22 mouse cellular contexts compared by ENCODE assay signal in genomic region chr3:75269978-75270377, GRCm38 (mm10). TPM values are rescaled to one million over a fixed set of nuclear protein-coding genes. Genes with fewer than 3 reads are reported as not detected.
"Had no signal": no experiment of that assay in that cellular context is flagged by ENCODE, and none has a peak within 500 bp of the region (broad histone marks: within the 10 kb centered on the region; RNA-seq: fewer than 3 reads in every experiment).

Gene Serpini2, minus strand, starts transcription at chr3:75270078.

- H3K27me3 ChIP-seq: neural tube, embryonic 12.5 days; neural tube, embryonic 13.5 days; neural tube, embryonic 15.5 days had no signal

- H3K9ac ChIP-seq: neural tube, embryonic 12.5 days; neural tube, embryonic 13.5 days; neural tube, embryonic 15.5 days had no signal

- H3K4me3 ChIP-seq: neural tube, embryonic 12.5 days; neural tube, embryonic 13.5 days; neural tube, embryonic 15.5 days had no signal

- H3K27ac ChIP-seq: neural tube, embryonic 12.5 days; neural tube, embryonic 13.5 days; neural tube, embryonic 15.5 days had no signal

- H3K36me3 ChIP-seq: neural tube, embryonic 12.5 days; neural tube, embryonic 13.5 days; neural tube, embryonic 15.5 days had no signal

- H3K9me3 ChIP-seq: neural tube, embryonic 12.5 days; neural tube, embryonic 13.5 days; neural tube, embryonic 15.5 days had no signal

- H3K4me2 ChIP-seq: neural tube, embryonic 12.5 days; neural tube, embryonic 13.5 days; neural tube, embryonic 15.5 days had no signal

- DNase-seq: retina, postnatal 1 day; right cerebral cortex, adult 18-20 months; right cerebral cortex, postnatal 14 days; right cerebral cortex, postnatal 25 days; right cerebral cortex, postnatal 4 days; spleen, adult 18-20 months; thymus, adult 18-20 months; thymus, adult 2 months; thymus, postnatal 14 days; thymus, postnatal 25 days; thymus, postnatal 36 days; thymus, postnatal 4 days had no signal

- H3K4me1 ChIP-seq: neural tube, embryonic 12.5 days; neural tube, embryonic 13.5 days; neural tube, embryonic 15.5 days had no signal

RNA-seq across cellular contexts. Expression of gene Serpini2, which starts in this region (rescaled TPM):
- total RNA-seq: neutrophil, adult 5-6 weeks had no signal
- polyA plus RNA-seq: neural tube, embryonic 11.5 days; neural tube, embryonic 12.5 days; neural tube, embryonic 13.5 days; neural tube, embryonic 14.5 days; neural tube, embryonic 15.5 days; small intestine, adult 2 months; stomach, embryonic 14.5 days; thymus, adult 2 months; thymus, postnatal 0 days; urinary bladder, adult 2 months had no signal
